Mouse (Mus musculus) inflammation-experienced regulatory T-cells, adult 16 weeks (primary cell): ENCODE data around the gene Caap1. TPM values are rescaled to one million over a fixed set of nuclear protein-coding genes. Genes with fewer than 3 reads are reported as not detected.

ENCODE experiments used
- polyA plus RNA-seq: library from polyadenylated mRNA; unstranded; fragments of 100-300 nt; shearing (Covaris generic); gene quantifications from one replicate; pipeline ENCODE4 v1.2.1, GENCODE M21; 2017

The Caap1 gene
- 5.3 TPM for polyA plus RNA-seq

DNA sequence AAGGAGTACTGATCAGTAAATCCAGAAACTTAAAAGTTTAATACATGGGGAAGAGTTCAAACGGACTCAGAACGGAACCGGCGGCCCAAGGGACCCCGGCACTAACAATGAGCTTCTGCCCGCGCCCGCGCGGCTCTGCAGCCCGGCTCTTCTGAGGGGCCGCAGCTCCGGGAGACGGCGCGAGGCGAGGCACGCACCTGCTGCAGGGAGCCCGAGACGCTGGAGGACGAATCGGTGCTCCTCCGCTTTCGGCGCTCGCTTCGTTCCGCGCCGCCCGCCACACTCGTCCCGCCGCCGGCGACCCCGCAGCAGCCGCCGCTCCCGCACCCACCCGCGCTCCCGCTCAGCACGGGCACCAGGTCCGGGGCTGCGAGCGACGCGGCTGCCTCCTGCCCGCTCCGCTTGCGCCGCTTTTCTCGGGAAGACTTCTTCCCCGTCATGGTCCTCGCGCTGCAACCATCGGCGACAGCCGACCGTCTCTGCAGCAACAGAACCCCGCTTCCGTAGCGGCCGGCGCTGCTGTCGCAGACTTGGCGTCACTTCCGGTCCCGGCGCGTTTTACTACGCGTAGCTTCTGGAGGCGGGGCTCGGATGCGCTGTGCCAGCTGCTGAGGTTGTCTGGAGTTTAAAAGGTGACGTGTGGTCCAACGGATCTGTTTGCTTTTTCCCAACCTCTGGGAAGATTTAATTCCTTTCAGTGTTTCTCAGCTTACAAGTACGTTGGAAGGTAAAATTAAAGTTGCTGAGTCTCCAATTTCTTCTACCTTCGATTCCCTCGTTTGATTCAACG lies at the start of gene Caap1, which contains the start of gene Gm10306:
Gene Caap1, minus strand, starts transcription at position 532 of the 790 bp plus-strand sequence.
Gene Gm10306, plus strand, starts transcription at position 282 of the 790 bp plus-strand sequence.

GRCm38 (mm10) chr4:94603031-94603629 lies 46.5 kb upstream of the Caap1 start, which contains the start of gene Plaa:
TSS of gene Plaa (minus strand) at chr4:94603244.

Other genes with a start within 250 kb of the Caap1 start
- not detected for gene Gm10306, start 250 bp downstream of the Caap1 start, polyA plus RNA-seq
- 46.2 TPM for gene Plaa, start 46.4 kb upstream of the Caap1 start, polyA plus RNA-seq
- 4.0 TPM for gene Ift74, start 57.7 kb upstream of the Caap1 start, polyA plus RNA-seq
- gene Lrrc19, start 93.3 kb upstream of the Caap1 start, polyA plus RNA-seq: not detected
- gene Tek, start 182.5 kb upstream of the Caap1 start, polyA plus RNA-seq: not detected